Mouse (Mus musculus): ENCODE results near the gene Hoxb7. TPM values are rescaled to one million over a fixed set of nuclear protein-coding genes. Genes with fewer than 3 reads are reported as not detected.
A peak's percentile ranks its signal among the peaks of the same experiment; 100 is the strongest.

Gene Hoxb7
- polyA plus RNA-seq, 1 experiment from 2014 or later = 29.3 TPM

DNA sequence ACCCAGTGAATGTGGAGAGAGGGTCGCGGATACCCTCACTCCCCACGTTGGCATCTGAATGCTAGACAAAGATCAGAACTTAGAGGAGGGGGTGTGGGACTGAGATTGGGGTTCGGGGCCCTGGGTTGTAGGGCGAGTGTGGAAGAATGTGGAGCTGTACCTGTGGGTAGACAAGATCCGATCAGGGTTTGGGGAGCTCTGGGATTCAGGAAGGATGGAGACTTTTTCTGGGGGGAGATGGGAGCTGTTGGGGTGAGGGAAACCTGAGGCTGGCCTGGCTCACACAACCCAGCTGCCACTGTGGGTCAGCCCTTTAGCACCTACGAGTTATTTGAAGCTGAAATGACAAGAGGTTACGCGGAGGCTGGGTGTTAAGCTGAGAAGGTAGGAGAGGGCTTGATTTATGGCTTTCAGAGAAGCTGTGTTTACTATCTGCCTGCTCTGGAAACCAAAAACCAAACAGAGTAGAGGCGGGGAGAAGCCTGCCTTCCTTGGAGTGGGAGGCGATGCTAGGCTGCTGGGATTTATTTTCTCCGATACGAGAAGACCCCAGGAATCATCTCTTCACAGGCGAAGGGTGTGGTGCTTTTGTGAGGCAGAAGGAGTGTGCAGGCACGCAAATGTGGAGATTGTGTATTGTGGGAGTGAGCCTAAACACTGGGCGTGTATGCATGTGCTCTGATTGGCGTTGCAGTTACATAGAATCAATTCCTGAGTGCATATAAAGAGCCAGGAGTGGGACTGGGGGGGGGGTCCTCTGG is 47.0 kb downstream of the Hoxb7 start:
- Histone ChIP-seq H3K4me3 (ENCODE audit: low read length) (peak overlapping the region; percentile 42), H3K36me3 (ENCODE audit: control insufficient read depth, insufficient read depth, low read length) (no peaks in the 10 kb centered on the region), H3K27me3 (replicated peaks; ENCODE audit: control insufficient read depth, insufficient read depth, low read length) (peaks cover 40% of the 10 kb centered on the region), H3K9me3 (ENCODE audit: control insufficient read depth, low read length) (no peaks in the 10 kb centered on the region), H3K4me2 (ENCODE audit: low read length) (peak overlapping the region; percentile 62), H3K4me1 (ENCODE audit: control insufficient read depth, insufficient read depth, low read depth, low read length) (peaks cover 6% of the 10 kb centered on the region; the same call in 1 of the 2 replicates), H3K9ac (ENCODE audit: low read depth, low read length) (peak overlapping the region; percentile 70), H3K27ac (ENCODE audit: low read depth, low read length) (peak overlapping the region; percentile 91)
- 4% methylated on average over 17 of the region's 17 CpGs for WGBS
- ATAC-seq = no peak

DNA sequence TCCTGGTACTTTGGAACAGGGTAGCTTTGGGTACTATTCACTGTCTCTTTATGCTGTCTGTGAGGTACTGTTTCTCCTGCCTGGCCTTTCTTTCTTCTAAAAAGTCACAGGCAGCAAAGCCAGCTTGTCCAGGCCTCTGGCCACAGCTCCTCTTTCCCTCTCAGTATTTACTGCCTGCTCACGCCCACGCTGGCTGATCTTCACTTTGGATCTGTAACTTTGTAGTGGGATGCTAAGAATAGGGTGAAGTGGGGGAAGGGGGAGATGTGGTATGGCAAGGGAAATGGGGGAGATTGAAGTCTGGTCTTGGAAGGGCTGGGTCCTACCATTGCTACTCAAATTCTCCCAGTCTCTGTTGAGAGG is 47.6 kb downstream of the Hoxb7 start:
- Histone ChIP-seq H3K4me3 (ENCODE audit: low read length) (peak overlapping the region; percentile 42), H3K4me2 (ENCODE audit: low read length) (peak overlapping the region; percentile 62), H3K9me3 (ENCODE audit: control insufficient read depth, low read length) (no peaks in the 10 kb centered on the region), H3K36me3 (ENCODE audit: control insufficient read depth, insufficient read depth, low read length) (no peaks in the 10 kb centered on the region), H3K4me1 (ENCODE audit: control insufficient read depth, insufficient read depth, low read depth, low read length) (peaks cover 7% of the 10 kb centered on the region; the same call in 1 of the 2 replicates), H3K27ac (ENCODE audit: low read depth, low read length) (peak overlapping the region; percentile 91), H3K27me3 (replicated peaks; ENCODE audit: control insufficient read depth, insufficient read depth, low read length) (peaks cover 40% of the 10 kb centered on the region), H3K9ac (ENCODE audit: low read depth, low read length) (peak overlapping the region; percentile 70)
- WGBS = 15% methylated on average over 2 of the region's 2 CpGs
- peak; percentile 21; the same call in 1 of the 2 replicates for ATAC-seq

GRCm38 (mm10) chr11:96334998-96335397 is 48.6 kb downstream of the Hoxb7 start:
- Histone ChIP-seq H3K4me3 (ENCODE audit: low read length) (peak overlapping the region; percentile 42; the same call in 1 of the 2 replicates), H3K4me1 (ENCODE audit: control insufficient read depth, insufficient read depth, low read depth, low read length) (peaks cover 7% of the 10 kb centered on the region; the same call in 1 of the 2 replicates), H3K27ac (ENCODE audit: low read depth, low read length) (peak overlapping the region; percentile 91), H3K9ac (ENCODE audit: low read depth, low read length) (peak overlapping the region; percentile 70; the same call in 1 of the 2 replicates), H3K9me3 (ENCODE audit: control insufficient read depth, low read length) (no peaks in the 10 kb centered on the region), H3K4me2 (ENCODE audit: low read length) (peak overlapping the region; percentile 62), H3K36me3 (ENCODE audit: control insufficient read depth, insufficient read depth, low read length) (no peaks in the 10 kb centered on the region), H3K27me3 (replicated peaks; ENCODE audit: control insufficient read depth, insufficient read depth, low read length) (peaks cover 36% of the 10 kb centered on the region)
- no peak for ATAC-seq
- 32% methylated on average over 3 of the region's 3 CpGs for WGBS

DNA sequence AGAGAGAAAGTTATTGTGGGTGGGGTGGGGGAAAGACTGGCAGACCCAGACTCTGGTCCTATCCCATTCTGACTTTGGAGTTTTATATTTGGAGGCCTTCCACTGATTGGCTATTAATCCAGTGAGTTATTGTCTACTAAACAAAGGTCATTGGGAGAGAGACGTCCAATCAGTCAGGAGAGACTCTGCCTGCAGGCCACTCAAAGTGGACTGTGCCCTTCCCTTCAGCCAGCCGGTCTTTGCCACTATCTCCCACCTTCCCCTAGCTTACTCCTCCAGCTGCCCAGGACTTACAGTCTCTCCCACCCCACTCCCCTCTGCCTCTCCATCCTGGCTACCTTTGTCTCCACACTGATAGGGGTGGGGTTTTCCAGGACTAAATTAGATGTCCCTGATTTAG is 50.2 kb downstream of the Hoxb7 start:
- H3K4me3 ChIP-seq (ENCODE audit: low read length) = peak overlapping the region; percentile 18
- H3K27ac ChIP-seq (ENCODE audit: low read depth, low read length) = peak overlapping the region; percentile 91

GRCm38 (mm10) chr11:96337026-96337425 is 50.6 kb downstream of the Hoxb7 start:
- Histone ChIP-seq H3K4me2 (ENCODE audit: low read length) (peak overlapping the region; percentile 62), H3K27me3 (replicated peaks; ENCODE audit: control insufficient read depth, insufficient read depth, low read length) (peaks cover 29% of the 10 kb centered on the region), H3K36me3 (ENCODE audit: control insufficient read depth, insufficient read depth, low read length) (no peaks in the 10 kb centered on the region), H3K4me1 (ENCODE audit: control insufficient read depth, insufficient read depth, low read depth, low read length) (peaks cover 7% of the 10 kb centered on the region; the same call in 1 of the 2 replicates), H3K9me3 (ENCODE audit: control insufficient read depth, low read length) (no peaks in the 10 kb centered on the region), H3K9ac (ENCODE audit: low read depth, low read length) (peak overlapping the region; percentile 47), H3K27ac (ENCODE audit: low read depth, low read length) (peak overlapping the region; percentile 91), H3K4me3 (ENCODE audit: low read length) (peak overlapping the region; percentile 18)
- ATAC-seq = no peak
- 4% methylated on average over 6 of the region's 6 CpGs for WGBS

More for the DNA sequence above, 50.2 kb downstream of the Hoxb7 start:
- Histone ChIP-seq H3K27me3 (replicated peaks; ENCODE audit: control insufficient read depth, insufficient read depth, low read length) (peaks cover 32% of the 10 kb centered on the region), H3K4me2 (ENCODE audit: low read length) (peak overlapping the region; percentile 62), H3K9me3 (ENCODE audit: control insufficient read depth, low read length) (no peaks in the 10 kb centered on the region), H3K9ac (ENCODE audit: low read depth, low read length) (peak overlapping the region; percentile 47), H3K36me3 (ENCODE audit: control insufficient read depth, insufficient read depth, low read length) (no peaks in the 10 kb centered on the region), H3K4me1 (ENCODE audit: control insufficient read depth, insufficient read depth, low read depth, low read length) (peaks cover 7% of the 10 kb centered on the region; the same call in 1 of the 2 replicates)
- 12% methylated on average over 2 of the region's 2 CpGs for WGBS
- no peak for ATAC-seq

DNA sequence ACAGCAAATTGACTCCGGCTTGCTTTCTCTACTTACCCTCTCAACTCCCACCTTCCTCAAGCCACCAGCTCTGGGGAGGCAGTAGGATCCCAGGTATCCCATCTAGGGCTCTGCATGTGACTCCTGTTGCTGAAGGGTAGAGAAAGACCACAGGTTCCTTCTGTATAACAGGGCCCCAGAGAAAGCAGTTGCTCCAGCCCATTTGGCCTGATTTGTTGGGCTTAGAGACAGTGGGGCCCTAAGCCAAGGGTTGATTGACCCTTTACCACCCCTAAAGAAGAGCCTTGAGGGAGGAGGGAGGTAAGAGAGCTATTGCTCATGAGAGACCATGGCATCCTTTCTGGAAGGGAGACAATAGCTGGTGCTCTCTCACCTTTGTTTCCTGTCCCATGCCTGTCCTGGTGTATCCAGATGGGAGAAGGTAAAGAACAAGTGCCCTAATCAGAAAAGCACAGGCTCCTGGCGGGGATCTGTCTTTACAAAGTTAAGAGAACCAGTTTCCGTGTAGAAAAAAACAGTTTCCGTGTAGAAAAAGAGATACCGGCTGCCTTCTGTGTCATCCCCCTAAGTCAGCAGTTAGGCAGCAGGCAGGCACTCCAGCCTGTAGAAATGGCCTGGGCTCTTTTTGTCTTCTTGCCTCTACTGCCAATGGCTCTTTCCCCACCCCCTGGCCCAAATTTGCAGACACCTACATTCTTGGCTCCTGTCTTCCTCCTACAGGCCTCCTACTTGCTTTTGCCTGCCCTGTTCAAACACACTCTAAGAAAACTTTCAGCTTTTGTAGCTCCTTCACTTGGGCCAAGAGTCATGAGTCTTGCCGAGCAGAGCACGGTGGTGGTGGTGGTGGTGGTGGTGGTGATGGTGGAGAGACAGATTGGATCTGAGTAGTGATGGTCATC is 52.8 kb downstream of the Hoxb7 start:
- Histone ChIP-seq H3K4me3 (ENCODE audit: low read length) (peak overlapping the region; percentile 6; the same call in 1 of the 2 replicates), H3K36me3 (ENCODE audit: control insufficient read depth, insufficient read depth, low read length) (no peaks in the 10 kb centered on the region), H3K4me1 (ENCODE audit: control insufficient read depth, insufficient read depth, low read depth, low read length) (peaks cover 7% of the 10 kb centered on the region), H3K27ac (ENCODE audit: low read depth, low read length) (peak overlapping the region; percentile 91), H3K9ac (ENCODE audit: low read depth, low read length) (peak overlapping the region; percentile 3; the same call in 1 of the 2 replicates), H3K27me3 (replicated peaks; ENCODE audit: control insufficient read depth, insufficient read depth, low read length) (peaks cover 25% of the 10 kb centered on the region), H3K9me3 (ENCODE audit: control insufficient read depth, low read length) (no peaks in the 10 kb centered on the region), H3K4me2 (ENCODE audit: low read length) (peak overlapping the region; percentile 62)
- 16% methylated on average over 7 of the region's 7 CpGs for WGBS
- no peak for ATAC-seq

MicroRNAs within 50 kb of the gene (microRNA counts, 519-probe panel; counts per million panel counts)
- microRNA mmu-miR-10a (3,592 counts per million, percentile 92 among the panel's probes with 10 or more counts), microRNA mmu-miR-196a (1,438 counts per million, percentile 12 among the panel's probes with 10 or more counts)

Small RNAs within 50 kb of the gene (microRNA-seq; reads per million reads assigned to microRNA genes)
- gene Mir10a = 66,890 reads per million, percentile 100 among the genes with 10 or more reads in this experiment
- not detected for gene Mir196a-1

Other genes starting within 250 kb of the Hoxb7 start
- 37.5 and 38.4 TPM in 2 replicates for gene Ube2z, start 221.2 kb upstream of the Hoxb7 start, polyA plus RNA-seq (2015; fragmentation: Nextera tagmentation; extraction: Ambion mirVana)
- 787 and 865 TPM in 2 replicates for gene Atp5g1, start 211.0 kb upstream of the Hoxb7 start, polyA plus RNA-seq (2015; fragmentation: Nextera tagmentation; extraction: Ambion mirVana)
- gene Calcoco2, start 174.7 kb upstream of the Hoxb7 start, polyA plus RNA-seq (2015; fragmentation: Nextera tagmentation; extraction: Ambion mirVana) = not detected in 2 replicates
- 0.27 and 0.36 TPM in 2 replicates for gene Ttll6, start 152.8 kb upstream of the Hoxb7 start, polyA plus RNA-seq (2015; fragmentation: Nextera tagmentation; extraction: Ambion mirVana)
- gene Hoxb13, start 92.3 kb upstream of the Hoxb7 start, polyA plus RNA-seq (2015; fragmentation: Nextera tagmentation; extraction: Ambion mirVana) = not detected in 2 replicates
- 1.4 and 5.2 TPM in 2 replicates for gene Hoxb9, start 15.2 kb upstream of the Hoxb7 start, polyA plus RNA-seq (2015; fragmentation: Nextera tagmentation; extraction: Ambion mirVana)
- gene Hoxb8, start 4.7 kb upstream of the Hoxb7 start, polyA plus RNA-seq (2015; fragmentation: Nextera tagmentation; extraction: Ambion mirVana) = 15.1 and 15.9 TPM in 2 replicates
- 49.9 and 53.3 TPM in 2 replicates for gene Hoxb6, start 5.9 kb downstream of the Hoxb7 start, polyA plus RNA-seq (2015; fragmentation: Nextera tagmentation; extraction: Ambion mirVana)
- 120 and 133 TPM in 2 replicates for gene Hoxb5, start 16.7 kb downstream of the Hoxb7 start, polyA plus RNA-seq (2015; fragmentation: Nextera tagmentation; extraction: Ambion mirVana)
- gene Hoxb4, start 31.6 kb downstream of the Hoxb7 start, polyA plus RNA-seq (2015; fragmentation: Nextera tagmentation; extraction: Ambion mirVana) = 2.5 and 3.3 TPM in 2 replicates
- 4.8 and 5.6 TPM in 2 replicates for gene Hoxb3, start 36.7 kb downstream of the Hoxb7 start, polyA plus RNA-seq (2015; fragmentation: Nextera tagmentation; extraction: Ambion mirVana)
- 20.0 and 20.8 TPM in 2 replicates for gene Hoxb2, start 63.9 kb downstream of the Hoxb7 start, polyA plus RNA-seq (2015; fragmentation: Nextera tagmentation; extraction: Ambion mirVana)
- 0.21 and 0.35 TPM in 2 replicates for gene Hoxb1, start 79.1 kb downstream of the Hoxb7 start, polyA plus RNA-seq (2015; fragmentation: Nextera tagmentation; extraction: Ambion mirVana)
- 5.9 and 7.4 TPM in 2 replicates for gene Skap1, start 178.0 kb downstream of the Hoxb7 start, polyA plus RNA-seq (2015; fragmentation: Nextera tagmentation; extraction: Ambion mirVana)

Data from hindbrain, embryonic 16.5 days (tissue).